Mouse (Mus musculus) forebrain, embryonic 13.5 days (tissue): ENCODE data around the gene Bud13. TPM values are rescaled to one million over a fixed set of nuclear protein-coding genes. Genes with fewer than 3 reads are reported as not detected.
"Not testable (repeated sequence)": the region's sequence is repeated elsewhere in the genome, so short reads cannot be mapped to it uniquely, and the experiment has no call there.

Source experiments
- ATAC-seq: fragments of 200-750 bp; cut with Nextera tagmentation; 2 replicates; pipeline ENCODE4 v1.8.0; 2017
- H3K27ac ChIP-seq: fragments of 300-500 bp; sonication (generic); 2 replicates; pipeline ENCODE4 v1.5.1; 2015; ENCODE audit warnings: inconsistent platforms, mild to moderate bottlenecking, moderate library complexity
- H3K27me3 ChIP-seq: fragments of 300-500 bp; sonication (generic); 2 replicates; pipeline ENCODE4 v1.6.1; 2015; ENCODE audit warnings: mild to moderate bottlenecking, inconsistent platforms
- H3K36me3 ChIP-seq: fragments of 300-500 bp; sonication (generic); 2 replicates; pipeline ENCODE4 v1.6.1; 2015; ENCODE audit warnings: mild to moderate bottlenecking, inconsistent platforms; ENCODE audit not compliant: poor library complexity, severe bottlenecking
- H3K4me1 ChIP-seq: fragments of 300-500 bp; sonication (generic); 2 replicates; pipeline ENCODE4 v1.6.1; 2015; ENCODE audit warnings: inconsistent platforms
- H3K4me2 ChIP-seq: fragments of 300-500 bp; sonication (generic); 2 replicates; pipeline ENCODE4 v1.6.1; 2015; ENCODE audit warnings: inconsistent platforms, mild to moderate bottlenecking, moderate library complexity
- H3K4me3 ChIP-seq: fragments of 300-500 bp; sonication (generic); 2 replicates; pipeline ENCODE4 v1.5.1; 2015; ENCODE audit warnings: mild to moderate bottlenecking, inconsistent platforms
- H3K9ac ChIP-seq: fragments of 300-500 bp; sonication (generic); 2 replicates; pipeline ENCODE4 v1.6.1; 2015; ENCODE audit warnings: mild to moderate bottlenecking, inconsistent platforms
- H3K9me3 ChIP-seq: fragments of 300-500 bp; sonication (generic); replicated peaks from 2 replicates; pipeline ENCODE4 v1.6.1; 2016; ENCODE audit warnings: inconsistent platforms
- WGBS: fragments of 180-500 bp; shearing (Covaris S2); methylation state at CpG from one replicate; pipeline ENCODE4 v1.1.7; 2015; 5-methylcytosine and 5-hydroxymethylcytosine counted together
- polyA plus RNA-seq: library from polyadenylated mRNA; unstranded; fragments of >200 nt; fragmentation: Nextera tagmentation; extraction: Ambion mirVana; gene quantifications from 2 replicates; pipeline ENCODE4 v1.2.1, GENCODE M21; 2015

The Bud13 gene
- polyA plus RNA-seq, 1 experiment from 2014 or later: 19.0 TPM

DNA sequence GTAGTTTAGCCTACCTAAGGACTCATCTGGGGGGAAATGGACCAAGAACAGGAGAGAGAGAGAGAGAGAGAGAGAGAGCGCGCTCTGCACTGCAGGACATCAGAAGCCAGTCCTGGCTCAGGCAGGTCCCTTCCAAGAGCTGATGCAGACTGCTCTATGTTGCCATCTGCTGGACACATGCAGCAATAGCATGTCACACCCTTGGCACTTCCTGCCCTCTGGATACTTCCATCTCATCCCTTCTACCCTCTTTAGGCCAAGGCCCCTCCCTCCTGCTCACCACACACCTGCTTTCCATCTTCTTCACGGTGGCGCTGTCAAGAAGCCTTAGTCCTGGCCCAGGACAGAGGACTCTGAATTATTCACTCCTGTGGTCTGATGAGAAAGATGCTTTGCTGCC is 31.7 kb downstream of the Bud13 start:
- ATAC-seq: peak; percentile 46; the same call in 1 of the 2 replicates
- peaks cover 28% of the 10 kb centered on the region for H3K4me1 ChIP-seq
- H3K27me3 ChIP-seq: no peaks in the 10 kb centered on the region
- no peak overlapping the region for H3K4me3 ChIP-seq
- H3K9ac ChIP-seq: no peak overlapping the region
- no peaks in the 10 kb centered on the region for H3K36me3 ChIP-seq
- no peak overlapping the region for H3K4me2 ChIP-seq
- H3K9me3 ChIP-seq: peaks cover 3% of the 10 kb centered on the region
- 2% methylated on average over 3 of the region's 4 CpGs for WGBS
- no peak overlapping the region for H3K27ac ChIP-seq

GRCm38 (mm10) chr9:46314921-46315320 is 32.1 kb downstream of the Bud13 start:
- peak; percentile 41 for ATAC-seq
- 56% methylated on average over 2 of the region's 2 CpGs for WGBS

DNA sequence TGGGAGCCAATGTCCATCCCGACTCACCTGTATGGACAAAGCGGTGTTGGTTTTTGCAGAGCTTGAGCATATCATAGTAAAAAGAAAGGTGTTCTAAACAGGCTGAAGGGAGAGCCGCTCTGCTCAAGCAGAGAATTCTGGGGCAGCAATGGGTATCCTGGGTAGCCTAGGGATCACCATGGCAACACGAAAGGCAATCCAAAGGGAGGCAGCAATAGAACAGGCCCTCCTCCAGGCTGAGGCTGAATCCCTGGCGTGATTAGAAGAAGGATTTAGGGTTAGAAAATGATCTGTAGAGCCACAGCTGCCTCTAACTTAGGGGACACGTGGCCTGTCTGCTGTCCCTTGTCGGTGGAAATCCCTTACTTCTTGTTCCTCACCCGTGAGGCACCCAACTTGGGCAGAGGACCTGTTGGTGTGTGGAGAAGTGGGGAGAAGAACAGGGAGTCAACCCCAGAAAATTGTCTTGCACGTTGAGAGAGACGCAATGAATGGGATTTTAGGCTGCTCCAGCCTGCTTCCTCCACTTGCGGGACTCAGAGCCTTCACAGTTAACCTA is 33.1 kb downstream of the Bud13 start:
- ATAC-seq: peak; percentile 62
- Histone ChIP-seq H3K36me3 (no peaks in the 10 kb centered on the region), H3K27me3 (no peaks in the 10 kb centered on the region), H3K4me3 (no peak overlapping the region), H3K4me1 (peaks cover 28% of the 10 kb centered on the region), H3K27ac (peak overlapping the region; percentile 41; the same call in 1 of the 2 replicates), H3K9me3 (peaks cover 9% of the 10 kb centered on the region), H3K4me2 (peak overlapping the region; percentile 17), H3K9ac (no peak overlapping the region)
- WGBS: 14% methylated on average over 11 of the region's 11 CpGs

More at GRCm38 (mm10) chr9:46314921-46315320, 32.1 kb downstream of the Bud13 start:
- H3K9me3 ChIP-seq: peaks cover 7% of the 10 kb centered on the region
- no peak overlapping the region for H3K9ac ChIP-seq
- H3K27ac ChIP-seq: no peak overlapping the region
- peaks cover 28% of the 10 kb centered on the region for H3K4me1 ChIP-seq
- H3K36me3 ChIP-seq: no peaks in the 10 kb centered on the region
- H3K27me3 ChIP-seq: no peaks in the 10 kb centered on the region
- no peak overlapping the region for H3K4me3 ChIP-seq
- no peak overlapping the region for H3K4me2 ChIP-seq

DNA sequence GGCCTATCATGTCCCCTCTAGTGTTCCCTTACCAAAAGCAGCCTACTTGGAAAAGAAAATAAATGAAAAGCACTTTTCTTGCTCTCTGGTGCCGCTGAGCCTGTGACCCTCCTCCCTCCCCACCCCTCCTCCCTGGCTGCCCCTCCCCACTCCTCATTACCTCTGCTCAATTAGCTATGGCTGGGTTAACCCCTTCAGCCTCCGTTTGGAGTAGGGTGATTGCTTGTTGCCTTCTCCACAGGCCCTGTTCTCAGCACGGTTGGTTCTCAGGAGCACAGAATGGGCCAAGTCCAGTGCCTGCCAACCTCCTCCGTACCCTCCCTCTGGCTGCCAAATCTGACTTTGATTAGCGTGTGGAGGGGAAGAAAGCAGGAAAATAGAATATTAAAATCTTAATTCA is 33.6 kb downstream of the Bud13 start:
- ATAC-seq: peak; percentile 66
- WGBS: 0% methylated on average over 5 of the region's 5 CpGs
- peaks cover 9% of the 10 kb centered on the region for H3K9me3 ChIP-seq
- H3K4me2 ChIP-seq: peak overlapping the region; percentile 17
- H3K4me1 ChIP-seq: peaks cover 28% of the 10 kb centered on the region
- no peaks in the 10 kb centered on the region for H3K27me3 ChIP-seq
- no peak overlapping the region for H3K4me3 ChIP-seq
- no peak overlapping the region for H3K9ac ChIP-seq
- peak overlapping the region; percentile 41; the same call in 1 of the 2 replicates for H3K27ac ChIP-seq
- no peaks in the 10 kb centered on the region for H3K36me3 ChIP-seq

GRCm38 (mm10) chr9:46316909-46317308 is 34.1 kb downstream of the Bud13 start:
- no peak overlapping the region for H3K4me3 ChIP-seq
- H3K27me3 ChIP-seq: no peaks in the 10 kb centered on the region
- H3K27ac ChIP-seq: peak overlapping the region; percentile 6; the same call in 1 of the 2 replicates
- peak overlapping the region; percentile 17 for H3K4me2 ChIP-seq
- 16% methylated on average over 8 of the region's 8 CpGs for WGBS
- no peak overlapping the region for H3K9ac ChIP-seq
- ATAC-seq: peak; percentile 68
- no peaks in the 10 kb centered on the region for H3K36me3 ChIP-seq
- peaks cover 28% of the 10 kb centered on the region for H3K4me1 ChIP-seq
- peaks cover 9% of the 10 kb centered on the region for H3K9me3 ChIP-seq

DNA sequence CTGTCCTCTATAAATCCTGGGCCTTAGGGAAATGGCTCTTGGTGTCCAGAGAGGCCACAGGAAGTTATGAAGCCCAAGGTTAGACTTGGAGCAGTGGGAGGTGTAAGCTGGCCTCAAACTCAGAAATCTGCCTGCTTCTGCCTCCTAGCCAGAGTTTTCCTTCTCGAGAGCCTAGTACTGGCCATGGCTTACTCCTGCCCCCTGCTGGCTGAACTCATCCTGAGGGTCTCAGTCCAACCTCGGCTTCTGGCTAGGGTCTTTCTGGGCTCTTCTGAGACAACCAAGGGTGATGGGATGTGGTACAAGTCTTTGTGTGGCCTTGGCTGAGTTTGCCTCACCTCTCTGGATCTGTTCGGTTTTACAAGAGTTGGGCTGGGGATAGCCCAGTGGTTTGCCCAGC is 35.1 kb downstream of the Bud13 start:
- ATAC-seq: no peak

GRCm38 (mm10) chr9:46319886-46320285 is 37.1 kb downstream of the Bud13 start, which contains the start of gene 4931429L15Rik:
Gene 4931429L15Rik (minus strand): TSS chr9:46319986.
- H3K36me3 ChIP-seq, ATAC-seq: not testable (repeated sequence)
- WGBS: 88% methylated on average over 6 of the region's 6 CpGs

More for the DNA sequence above, 35.1 kb downstream of the Bud13 start:
- H3K4me1 ChIP-seq: peaks cover 36% of the 10 kb centered on the region
- peaks cover 9% of the 10 kb centered on the region for H3K9me3 ChIP-seq
- no peak overlapping the region for H3K27ac ChIP-seq
- no peaks in the 10 kb centered on the region for H3K36me3 ChIP-seq
- H3K9ac ChIP-seq: no peak overlapping the region
- WGBS: 93% methylated on average over 3 of the region's 3 CpGs
- H3K4me3 ChIP-seq: no peak overlapping the region
- no peaks in the 10 kb centered on the region for H3K27me3 ChIP-seq
- H3K4me2 ChIP-seq: no peak overlapping the region

DNA sequence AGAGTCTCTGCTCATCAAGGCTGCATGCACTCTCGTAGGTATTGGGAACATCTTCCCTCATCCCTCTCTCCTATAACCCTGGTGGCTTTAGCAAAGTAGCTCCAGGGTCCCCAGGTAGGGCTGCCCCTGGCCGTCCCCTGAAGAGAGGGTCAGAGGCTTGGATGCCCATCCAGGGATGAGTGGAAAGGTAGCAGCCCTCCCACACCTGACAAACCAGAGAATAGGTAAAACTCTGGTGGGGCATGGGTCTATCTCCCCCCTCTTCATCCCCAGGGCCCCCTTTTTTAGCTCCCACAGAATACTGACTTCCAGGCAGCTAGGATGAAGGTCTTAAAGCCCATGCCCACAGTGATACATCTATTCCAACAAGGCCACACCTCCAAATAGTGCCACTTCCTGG is 37.7 kb downstream of the Bud13 start:
- Histone ChIP-seq H3K9ac (no peak overlapping the region), H3K36me3 (no peaks in the 10 kb centered on the region), H3K27ac (no peak overlapping the region), H3K9me3 (peaks cover 9% of the 10 kb centered on the region), H3K4me2 (no peak overlapping the region), H3K4me1 (peaks cover 27% of the 10 kb centered on the region), H3K27me3 (no peaks in the 10 kb centered on the region), H3K4me3 (no peak overlapping the region)
- WGBS: 89% methylated on average over 2 of the region's 2 CpGs
- ATAC-seq: no peak

More at GRCm38 (mm10) chr9:46319886-46320285, 37.1 kb downstream of the Bud13 start, which contains the start of gene 4931429L15Rik:
- not testable (repeated sequence) for H3K9me3 ChIP-seq, H3K4me3 ChIP-seq, H3K4me2 ChIP-seq, H3K9ac ChIP-seq, H3K27me3 ChIP-seq, H3K27ac ChIP-seq
- peaks cover 29% of the 10 kb centered on the region for H3K4me1 ChIP-seq

- Histone ChIP-seq H3K4me2 (no peak overlapping the region), H3K9ac (no peak overlapping the region), H3K4me1 (peaks cover 28% of the 10 kb centered on the region), H3K27ac (no peak overlapping the region), H3K27me3 (peaks cover 6% of the 10 kb centered on the region; the same call in 1 of the 2 replicates), H3K4me3 (no peak overlapping the region), H3K9me3 (no peaks in the 10 kb centered on the region), H3K36me3 (no peaks in the 10 kb centered on the region)
- WGBS: 88% methylated on average over 11 of the region's 11 CpGs
- ATAC-seq: no peak
Observed at GRCm38 (mm10) chr9:46326694-46327405, 44.0 kb downstream of the Bud13 start.

GRCm38 (mm10) chr9:46327706-46328571 is 45.1 kb downstream of the Bud13 start:
- WGBS: 43% methylated on average over 25 of the region's 25 CpGs
- H3K4me2 ChIP-seq: peak overlapping the region; percentile 56
- H3K4me3 ChIP-seq: no peak overlapping the region
- H3K27me3 ChIP-seq: peaks cover 6% of the 10 kb centered on the region; the same call in 1 of the 2 replicates
- H3K27ac ChIP-seq: peak overlapping the region; percentile 90
- no peaks in the 10 kb centered on the region for H3K36me3 ChIP-seq
- peaks cover 20% of the 10 kb centered on the region for H3K4me1 ChIP-seq
- no peak overlapping the region for H3K9ac ChIP-seq
- ATAC-seq: peak; percentile 29
- H3K9me3 ChIP-seq: no peaks in the 10 kb centered on the region

DNA sequence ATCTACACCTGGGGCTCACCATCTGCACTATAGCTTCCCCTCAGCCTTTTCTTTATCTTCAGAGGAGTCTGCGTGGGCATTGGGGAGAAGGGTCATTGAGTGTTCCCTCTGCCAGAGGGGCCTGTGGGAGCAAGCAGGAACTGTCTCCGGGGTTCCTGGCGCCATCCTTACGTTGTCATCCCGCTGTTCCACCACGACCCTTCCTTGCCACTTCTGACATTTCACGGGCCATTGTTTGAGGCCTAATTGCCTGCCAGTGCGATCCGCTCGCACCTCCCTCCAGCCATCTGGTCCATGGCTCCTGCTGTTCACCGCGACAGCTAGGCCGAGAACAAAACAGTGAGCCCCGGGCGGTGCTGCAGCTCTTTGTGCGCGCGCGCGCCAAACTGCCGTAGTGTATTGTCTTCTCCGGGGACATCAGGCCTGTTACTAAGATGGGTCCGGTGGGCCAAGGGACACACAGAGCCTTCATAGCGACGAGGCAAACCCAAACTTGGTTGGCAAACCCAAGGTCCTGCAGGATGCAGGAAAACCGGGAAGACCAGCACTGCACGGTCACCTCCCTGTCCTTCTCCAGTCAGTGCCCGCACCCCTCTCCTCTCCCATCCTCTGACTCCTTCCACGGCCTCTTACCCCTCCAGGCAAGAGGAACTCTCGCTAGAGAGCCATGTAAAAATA is 45.9 kb downstream of the Bud13 start:
- Histone ChIP-seq H3K9me3 (no peaks in the 10 kb centered on the region), H3K4me1 (peaks cover 19% of the 10 kb centered on the region), H3K36me3 (no peaks in the 10 kb centered on the region), H3K27me3 (peaks cover 6% of the 10 kb centered on the region; the same call in 1 of the 2 replicates), H3K9ac (peak overlapping the region; percentile 61), H3K4me2 (peak overlapping the region; percentile 56), H3K27ac (peak overlapping the region; percentile 90), H3K4me3 (peak overlapping the region; percentile 20)
- peak; percentile 86 for ATAC-seq
- WGBS: under 1% methylated on average over 30 of the region's 30 CpGs
